Mouse (Mus musculus) MEL (cell line): ENCODE measurements around the gene Ntf5.

Experiments
- CTCF ChIP-seq, 3 experiments: IDR thresholded peaks in 2 of 3; conservative IDR thresholded peaks in 1 of 3; 2 replicates each; pipeline ENCODE4 v1.5.1; 2011 to 2012; ENCODE audit warnings: low read length in 3 of 3, low read depth in 2 of 3, mild to moderate bottlenecking in 2 of 3, improper control_type of control experiment in 1 of 3, inconsistent platforms in 1 of 3, mixed read lengths in 1 of 3, moderate library complexity in 1 of 3; ENCODE audit not compliant: control insufficient read depth in 1 of 3, insufficient read depth in 1 of 3, poor library complexity in 1 of 3, severe bottlenecking in 1 of 3
- POLR2A ChIP-seq, 2 experiments: IDR thresholded peaks; 2 replicates each; pipeline ENCODE4 v1.6.1; 2011 to 2012; ENCODE audit warnings: low read length in 2 of 2, mild to moderate bottlenecking in 2 of 2, control low read depth in 1 of 2, improper control_type of control experiment in 1 of 2, low read depth in 1 of 2, moderate library complexity in 1 of 2; ENCODE audit not compliant: control insufficient read depth in 1 of 2, insufficient read depth in 1 of 2, poor library complexity in 1 of 2
- SMC3 ChIP-seq: IDR thresholded peaks from 2 replicates; pipeline ENCODE4 v1.6.1; 2011; ENCODE audit warnings: low read depth, low read length, improper control_type of control experiment
- TAL1 ChIP-seq: IDR thresholded peaks from 2 replicates; pipeline ENCODE4 v1.6.1; 2012; ENCODE audit warnings: mild to moderate bottlenecking, inconsistent platforms, low read length, moderate library complexity, mixed read lengths

DNA sequence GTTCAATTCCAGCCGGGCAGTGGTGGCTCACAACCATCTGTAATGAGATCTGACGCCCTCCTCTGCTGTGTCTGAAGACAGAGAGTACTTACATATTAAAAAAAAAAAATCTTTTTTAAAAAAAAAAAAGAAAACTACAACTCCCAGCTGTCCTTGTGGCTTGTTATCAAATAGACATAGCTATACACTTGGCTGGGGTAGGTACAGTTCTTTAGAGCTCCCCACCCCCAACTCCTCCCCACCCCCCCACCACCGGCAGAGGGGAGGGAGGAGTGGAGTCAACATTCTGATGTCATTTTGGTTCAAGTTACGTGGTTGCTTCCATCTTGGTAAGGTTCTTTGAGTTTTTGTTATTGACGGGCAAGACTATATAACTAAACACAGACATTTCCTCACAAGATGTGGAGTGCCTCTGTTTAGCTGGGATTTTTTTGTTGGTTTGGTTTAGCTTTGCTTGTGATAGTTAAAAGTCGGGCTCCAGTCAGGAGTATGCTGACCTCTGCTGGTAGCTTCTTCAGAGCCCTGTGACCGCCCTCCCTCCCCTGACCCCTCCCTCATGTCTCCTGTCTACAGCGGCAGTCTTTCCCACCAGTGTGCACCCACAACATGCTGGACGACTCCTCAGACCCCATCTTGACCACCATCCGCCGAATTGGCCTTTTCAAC is 34.0 kb downstream of the Ntf5 start:
- TF ChIP-seq CTCF (IDR thresholded peaks at IDR 0.05 in 2 of 3, conservative IDR thresholded peaks at IDR 0.05 in 1 of 3; ENCODE audit: control insufficient read depth in 1 of 3, insufficient read depth in 1 of 3, low read depth in 2 of 3, low read length in 3 of 3, poor library complexity in 1 of 3, severe bottlenecking in 1 of 3) (peak; percentile 28 to 60 (median 49)), TAL1 (no peak), SMC3 (peak; percentile 35), POLR2A (IDR thresholded peaks at IDR 0.05; ENCODE audit: control insufficient read depth in 1 of 2, insufficient read depth in 1 of 2, low read depth in 1 of 2, low read length in 2 of 2, poor library complexity in 1 of 2) (no peak)
